7 mouse cellular contexts compared by ENCODE assay signal in the genomic region with DNA sequence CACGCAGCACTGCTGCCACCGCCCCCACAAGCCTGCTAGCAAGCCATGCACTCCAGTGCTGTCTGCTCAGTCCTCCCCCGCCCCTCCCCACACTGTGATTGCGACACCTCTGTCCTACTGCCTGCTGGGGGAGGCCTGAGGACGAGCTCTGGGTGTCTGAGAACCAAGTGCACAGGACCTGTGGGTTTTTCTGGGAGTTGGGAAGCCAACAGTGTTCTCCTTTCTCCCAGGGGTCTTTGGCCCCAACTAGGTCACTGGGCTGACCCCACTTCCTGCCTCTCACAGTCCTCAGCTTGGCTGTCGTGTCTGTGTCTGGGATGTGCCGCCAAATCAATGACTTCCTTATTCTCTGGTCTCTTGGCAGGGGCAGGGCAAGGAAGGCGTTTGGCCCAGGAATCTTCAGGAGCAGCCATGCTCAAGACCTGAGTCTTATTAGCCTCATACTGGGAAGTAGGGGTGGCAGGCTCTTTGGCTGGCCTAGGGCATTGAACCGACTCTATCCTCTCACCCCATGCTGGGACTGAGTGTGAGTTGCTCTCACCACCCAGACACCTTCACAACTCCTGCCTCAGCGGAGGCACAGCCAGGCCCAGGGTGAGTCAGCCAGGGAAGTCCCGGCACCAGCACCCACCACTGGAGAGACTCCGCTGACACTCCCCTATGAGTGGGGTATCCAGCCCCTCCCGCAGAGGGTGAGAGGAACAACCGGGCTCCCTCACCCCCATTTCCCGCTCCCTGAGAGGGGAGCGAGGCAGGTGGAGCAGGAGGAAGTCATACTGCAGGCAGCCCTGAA. TPM values are rescaled to one million over a fixed set of nuclear protein-coding genes. Genes with fewer than 3 reads are reported as not detected.
DNase-seq lines count a peak whose midpoint lies in the region; ATAC-seq and TF ChIP-seq lines count a peak whose summit lies in the region.

No protein-coding gene starts in this region.

- TF ChIP-seq CTCF in heart, postnatal 0 days (IDR thresholded peaks at IDR 0.05; ENCODE audit: low read depth), result no peak
- 0 out of 2 replicates have a peak, but pooled peaks have one; percentile 15 for TF ChIP-seq CTCF in lung, postnatal 0 days (IDR thresholded peaks at IDR 0.05)

- DNase-seq in left cerebral cortex, adult 18-20 months (ENCODE audit: low spot score in 2 of 2), result peak; percentile 61 to 85
- no peak for DNase-seq in left cerebral cortex, postnatal 4 days
- no peak for DNase-seq in heart, postnatal 0 days (ENCODE audit: low spot score)
- peak; percentile 59 for DNase-seq in lung, postnatal 0 days (ENCODE audit: low spot score)
- no peak for DNase-seq in midbrain, embryonic 11.5 days (ENCODE audit: low spot score, missing footprints)

- H3K4me2 ChIP-seq in heart, postnatal 0 days (ENCODE audit: low read depth, low read length), result no peak overlapping the region
- H3K4me2 ChIP-seq in lung, postnatal 0 days (replicated peaks; ENCODE audit: low read depth, low read length), result no peak overlapping the region
- no peak overlapping the region for H3K4me2 ChIP-seq in midbrain, embryonic 11.5 days
- H3K4me2 ChIP-seq in midbrain, embryonic 16.5 days (ENCODE audit: low read length), result no peak overlapping the region

- H3K36me3 ChIP-seq in heart, postnatal 0 days (replicated peaks; ENCODE audit: control insufficient read depth, insufficient read depth, low read length), result no peaks in the 10 kb centered on the region
- no peaks in the 10 kb centered on the region for H3K36me3 ChIP-seq in lung, postnatal 0 days (ENCODE audit: insufficient read depth, low read length)
- H3K36me3 ChIP-seq in midbrain, embryonic 11.5 days (ENCODE audit: control insufficient read depth, insufficient read depth, low read length), result no peaks in the 10 kb centered on the region
- H3K36me3 ChIP-seq in midbrain, embryonic 16.5 days (ENCODE audit: control insufficient read depth, insufficient read depth, low read length), result no peaks in the 10 kb centered on the region

- 61% methylated on average over 16 of the region's 16 CpGs for WGBS in heart, postnatal 0 days
- 44% methylated on average over 16 of the region's 16 CpGs for WGBS in lung, postnatal 0 days
- 72% methylated on average over 16 of the region's 16 CpGs for WGBS in midbrain, embryonic 11.5 days
- WGBS in midbrain, embryonic 16.5 days, result 74% methylated on average over 16 of the region's 16 CpGs

- TF ChIP-seq EP300 in heart, postnatal 0 days (IDR thresholded peaks at IDR 0.05; ENCODE audit: low read depth), result no peak
- TF ChIP-seq EP300 in lung, postnatal 0 days (IDR thresholded peaks at IDR 0.05), result no peak

- intact Hi-C loops in left cerebral cortex, postnatal 4 days (cut with DNase I), result no loop called here

- peak; percentile 19; the same call in 1 of the 2 replicates for ATAC-seq in heart, postnatal 0 days (ENCODE audit: insufficient read depth, low read depth)
- ATAC-seq in lung, postnatal 0 days, result peak; percentile 27
- ATAC-seq in midbrain, embryonic 11.5 days (ENCODE audit: low FRiP score), result no peak
- no peak for ATAC-seq in midbrain, embryonic 16.5 days

- H3K27me3 ChIP-seq in heart, postnatal 0 days (ENCODE audit: control insufficient read depth, insufficient read depth, low read length), result no peaks in the 10 kb centered on the region
- H3K27me3 ChIP-seq in lung, postnatal 0 days (replicated peaks; ENCODE audit: insufficient read depth, low read length), result no peaks in the 10 kb centered on the region
- H3K27me3 ChIP-seq in midbrain, embryonic 11.5 days (ENCODE audit: control insufficient read depth, insufficient read depth, low read length), result no peaks in the 10 kb centered on the region
- no peaks in the 10 kb centered on the region for H3K27me3 ChIP-seq in midbrain, embryonic 16.5 days (ENCODE audit: control insufficient read depth, insufficient read depth, low read depth, low read length)

- H3K27ac ChIP-seq in brown adipose tissue, adult 24 weeks (replicated peaks; ENCODE audit: low read depth, low read length), result peak overlapping the region; percentile 37
- peak overlapping the region; percentile 50 for H3K27ac ChIP-seq in heart, postnatal 0 days (ENCODE audit: low read depth)
- H3K27ac ChIP-seq in lung, postnatal 0 days (ENCODE audit: low read length), result peak overlapping the region; percentile 52
- no peak overlapping the region for H3K27ac ChIP-seq in midbrain, embryonic 11.5 days (ENCODE audit: low read depth, low read length)
- H3K27ac ChIP-seq in midbrain, embryonic 16.5 days (ENCODE audit: low read length), result no peak overlapping the region

- H3K9ac ChIP-seq in heart, postnatal 0 days (replicated peaks; ENCODE audit: low read depth, low read length), result no peak overlapping the region
- no peak overlapping the region for H3K9ac ChIP-seq in lung, postnatal 0 days (replicated peaks; ENCODE audit: low read depth)
- no peak overlapping the region for H3K9ac ChIP-seq in midbrain, embryonic 11.5 days (ENCODE audit: low read length)
- no peak overlapping the region for H3K9ac ChIP-seq in midbrain, embryonic 16.5 days (ENCODE audit: low read depth, low read length)

- H3K4me1 ChIP-seq in brown adipose tissue, adult 24 weeks (ENCODE audit: control insufficient read depth, insufficient read depth, insufficient read length, low read length), result peaks cover 47% of the 10 kb centered on the region
- peaks cover 10% of the 10 kb centered on the region; the same call in 1 of the 2 replicates for H3K4me1 ChIP-seq in heart, postnatal 0 days (ENCODE audit: control insufficient read depth, insufficient read depth)
- H3K4me1 ChIP-seq in lung, postnatal 0 days (ENCODE audit: insufficient read depth, low read depth, low read length), result peaks cover 40% of the 10 kb centered on the region
- peaks cover 5% of the 10 kb centered on the region; the same call in 1 of the 2 replicates for H3K4me1 ChIP-seq in midbrain, embryonic 11.5 days (ENCODE audit: control insufficient read depth, insufficient read depth, low read length)
- peaks cover 13% of the 10 kb centered on the region for H3K4me1 ChIP-seq in midbrain, embryonic 16.5 days (ENCODE audit: control insufficient read depth, insufficient read depth, low read length)

- H3K4me3 ChIP-seq in brown adipose tissue, adult 24 weeks (ENCODE audit: insufficient read depth, low read depth, low read length), result no peak overlapping the region
- no peak overlapping the region for H3K4me3 ChIP-seq in heart, postnatal 0 days (ENCODE audit: low read depth, low read length)
- H3K4me3 ChIP-seq in lung, postnatal 0 days (ENCODE audit: low read depth, low read length), result no peak overlapping the region
- H3K4me3 ChIP-seq in midbrain, embryonic 11.5 days (ENCODE audit: low read depth, low read length), result no peak overlapping the region
- no peak overlapping the region for H3K4me3 ChIP-seq in midbrain, embryonic 16.5 days (ENCODE audit: low read depth, low read length)

- no peaks in the 10 kb centered on the region for H3K9me3 ChIP-seq in heart, postnatal 0 days (replicated peaks; ENCODE audit: control insufficient read depth, low read length)
- no peaks in the 10 kb centered on the region for H3K9me3 ChIP-seq in lung, postnatal 0 days (ENCODE audit: low read length)
- no peaks in the 10 kb centered on the region for H3K9me3 ChIP-seq in midbrain, embryonic 11.5 days (ENCODE audit: control insufficient read depth, low read length)
- no peaks in the 10 kb centered on the region for H3K9me3 ChIP-seq in midbrain, embryonic 16.5 days (replicated peaks; ENCODE audit: control insufficient read depth, low read length, poor library complexity, severe bottlenecking)

RNA-seq across cellular contexts. Expression of gene Dagla, which starts 14.3 kb away (rescaled TPM):
- total RNA-seq in left cerebral cortex, adult 18-20 months (2021), result 10 to 100 TPM; 82.5 to 83.4 TPM
- total RNA-seq in left cerebral cortex, postnatal 4 days (2021), result 10 to 100 TPM; 44.1 to 44.6 TPM
- 11.9 and 14.2 TPM in 2 replicates for polyA plus RNA-seq in brown adipose tissue, adult 24 weeks (2012; ENCODE audit: insufficient read depth, insufficient read length, missing spikeins)
- 0.92 and 1.4 TPM in 2 replicates for total RNA-seq in heart, postnatal 0 days (2014; rRNA removed; ENCODE audit: low replicate concordance)
- 0.52 and 0.60 TPM in 2 replicates for polyA plus RNA-seq in heart, postnatal 0 days (2015; fragmentation: Nextera tagmentation; extraction: Ambion mirVana)
- 1.2 and 1.4 TPM in 2 replicates for polyA plus RNA-seq in lung, postnatal 0 days (2015; fragmentation: Nextera tagmentation; extraction: Ambion mirVana)
- 1.2 and 1.3 TPM in 2 replicates for polyA plus RNA-seq in midbrain, embryonic 11.5 days (2014; fragmentation: Nextera tagmentation; extraction: Ambion mirVana)
- polyA plus RNA-seq in midbrain, embryonic 16.5 days (2015; fragmentation: Nextera tagmentation; extraction: Ambion mirVana), result 11.8 and 14.1 TPM in 2 replicates

RNA-seq across cellular contexts. Expression of gene Myrf, which starts 49.8 kb away (rescaled TPM):
- 10 to 100 TPM; 14.1 to 17.2 TPM for total RNA-seq in left cerebral cortex, adult 18-20 months (2021)
- total RNA-seq in left cerebral cortex, postnatal 4 days (2021), result 1 to 10 TPM; 1.6 to 1.8 TPM
- 0.44 and 0.50 TPM in 2 replicates for polyA plus RNA-seq in brown adipose tissue, adult 24 weeks (2012; ENCODE audit: insufficient read depth, insufficient read length, missing spikeins)
- total RNA-seq in heart, postnatal 0 days (2014; rRNA removed; ENCODE audit: low replicate concordance), result 4.9 and 5.3 TPM in 2 replicates
- 1.3 and 1.6 TPM in 2 replicates for polyA plus RNA-seq in heart, postnatal 0 days (2015; fragmentation: Nextera tagmentation; extraction: Ambion mirVana)
- 5.0 and 5.9 TPM in 2 replicates for polyA plus RNA-seq in lung, postnatal 0 days (2015; fragmentation: Nextera tagmentation; extraction: Ambion mirVana)
- polyA plus RNA-seq in midbrain, embryonic 11.5 days (2014; fragmentation: Nextera tagmentation; extraction: Ambion mirVana), result 1.4 and 1.7 TPM in 2 replicates
- polyA plus RNA-seq in midbrain, embryonic 16.5 days (2015; fragmentation: Nextera tagmentation; extraction: Ambion mirVana), result 0.57 and 0.82 TPM in 2 replicates

Comparison
In these comparisons a context has a peak if more than half of its experiments do, and no peak if none do; other contexts are left out.
1. DNase-seq: peak in left cerebral cortex, adult 18-20 months (2 of 2) and lung, postnatal 0 days (single experiment); none in left cerebral cortex, postnatal 4 days (single experiment), heart, postnatal 0 days (single experiment) and midbrain, embryonic 11.5 days (single experiment).
2. H3K27ac ChIP-seq: peak in brown adipose tissue, adult 24 weeks (single experiment), heart, postnatal 0 days (single experiment) and lung, postnatal 0 days (single experiment); none in midbrain, embryonic 11.5 days (single experiment) and midbrain, embryonic 16.5 days (single experiment).
3. ATAC-seq: peak in heart, postnatal 0 days (single experiment) and lung, postnatal 0 days (single experiment); none in midbrain, embryonic 11.5 days (single experiment) and midbrain, embryonic 16.5 days (single experiment).